Mouse (Mus musculus) layer of hippocampus, adult 18-20 months (tissue): ENCODE data around the gene Slx4ip. TPM values are rescaled to one million over a fixed set of nuclear protein-coding genes. Genes with fewer than 3 reads are reported as not detected.

Experiments
- DNase-seq, 2 experiments: peaks; one replicate each; pipeline ENCODE4 v3.0.0; 2022; ENCODE audit warnings: low spot score in 2 of 2
- total RNA-seq, 2 experiments: library from RNA; stranded (reverse); gene quantifications; 2 replicates each; pipeline ENCODE4 v1.2.3; 2021

Gene Slx4ip
- total RNA-seq, 2 experiments from 2014 or later, result 7.1 to 7.4 TPM

- DNase-seq, result no peak
These were observed 56.5 kb downstream of the Slx4ip start for GRCm38 (mm10) chr2:136947500-136947899.

- DNase-seq, result no peak
These were observed 56.9 kb downstream of the Slx4ip start for GRCm38 (mm10) chr2:136947937-136948336.

- DNase-seq, result no peak
These were observed 61.2 kb downstream of the Slx4ip start for GRCm38 (mm10) chr2:136952238-136952637.

GRCm38 (mm10) chr2:136955726-136956571 lies 64.9 kb downstream of the Slx4ip start:
- no peak for DNase-seq

GRCm38 (mm10) chr2:136958697-136959096 lies 67.7 kb downstream of the Slx4ip start:
- DNase-seq, result no peak

- DNase-seq, result no peak
These were observed 84.8 kb downstream of the Slx4ip start for GRCm38 (mm10) chr2:136975774-136976173.

GRCm38 (mm10) chr2:136979056-136979772 lies 88.2 kb downstream of the Slx4ip start:
- no peak for DNase-seq

- no peak for DNase-seq
These were observed 90.3 kb downstream of the Slx4ip start for GRCm38 (mm10) chr2:136981062-136981879.

- DNase-seq, result no peak
These were observed 92.9 kb downstream of the Slx4ip start for GRCm38 (mm10) chr2:136983959-136984358.

GRCm38 (mm10) chr2:136985998-136986730 lies 95.1 kb downstream of the Slx4ip start:
- DNase-seq, result no peak

- no peak for DNase-seq
These were observed 102.1 kb downstream of the Slx4ip start for GRCm38 (mm10) chr2:136993116-136993515.

- peak in 1 of 2 experiments; percentile 30 for DNase-seq
These were observed 106.1 kb downstream of the Slx4ip start for GRCm38 (mm10) chr2:136997104-136997503.

- DNase-seq, result no peak
These were observed 111.0 kb downstream of the Slx4ip start for GRCm38 (mm10) chr2:137002031-137002430.

- no peak for DNase-seq
These were observed 115.6 kb downstream of the Slx4ip start for GRCm38 (mm10) chr2:137006656-137007055.

GRCm38 (mm10) chr2:137011980-137012379 lies 121.0 kb downstream of the Slx4ip start:
- DNase-seq, result no peak

- DNase-seq, result no peak
These were observed 122.1 kb downstream of the Slx4ip start for GRCm38 (mm10) chr2:137013151-137013550.

- DNase-seq, result no peak
These were observed 122.9 kb downstream of the Slx4ip start for GRCm38 (mm10) chr2:137013811-137014350.

- peak in 1 of 2 experiments; percentile 20 for DNase-seq
These were observed 123.4 kb downstream of the Slx4ip start for GRCm38 (mm10) chr2:137014423-137014822.

GRCm38 (mm10) chr2:137044122-137044521 lies 153.1 kb downstream of the Slx4ip start:
- no peak for DNase-seq

- DNase-seq, result no peak
These were observed 158.3 kb downstream of the Slx4ip start for GRCm38 (mm10) chr2:137049367-137049766.
